Mouse (Mus musculus) testis, adult 2 months (tissue): ENCODE measurements at regions not wholly inside any gene's neighbourhood (a gene's known extent, or its start where the extent isn't known, plus 50 kb on each side); places are given as distances from the start of the nearest gene placed in this dataset.

Experiments
- CTCF ChIP-seq: fragments of 200-500 bp; IDR thresholded peaks from 2 replicates; pipeline ENCODE4 v1.5.1; 2012; ENCODE audit warnings: low read depth, mild to moderate bottlenecking, inconsistent platforms, low read length, moderate library complexity; ENCODE audit not compliant: control insufficient read depth, insufficient read depth, insufficient replicate concordance
- POLR2A ChIP-seq: fragments of 200-500 bp; IDR thresholded peaks from 2 replicates; pipeline ENCODE4 v1.6.1; 2012; ENCODE audit warnings: low read depth, mild to moderate bottlenecking, inconsistent platforms, low read length, moderate library complexity; ENCODE audit not compliant: control insufficient read depth

GRCm38 (mm10) chr13:44437709-44438108 is 291.6 kb upstream of the Jarid2 start:
- TF ChIP-seq POLR2A = no peak
- TF ChIP-seq CTCF = no peak
